Mouse (Mus musculus): Measurements from ENCODE around the gene Cntn2.

DNA sequence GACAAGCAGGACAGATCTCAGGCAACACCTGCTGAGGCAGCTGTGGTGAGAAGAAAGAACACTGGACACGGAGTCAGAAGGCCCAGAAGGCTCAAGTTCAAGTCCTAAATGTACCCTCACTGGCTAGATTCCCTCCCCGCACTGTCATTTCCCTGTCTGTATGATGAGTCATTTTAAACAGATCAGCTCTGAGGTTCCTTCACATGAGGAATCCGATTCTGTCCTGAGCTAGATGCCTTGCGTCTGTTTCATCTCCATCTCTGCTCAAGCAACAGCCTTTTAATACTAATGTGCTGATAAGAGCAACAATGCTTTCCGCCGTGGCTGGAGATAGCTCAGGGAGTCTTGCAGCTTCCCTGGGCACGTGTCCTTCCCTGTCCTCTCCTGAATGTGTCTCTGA is 22.7 kb upstream of the Cntn2 start:
- TF ChIP-seq GATA1 (IDR thresholded peaks at IDR 0.05; ENCODE audit: borderline replicate concordance, low read length), result no peak
- no peak for TF ChIP-seq FLI1 (IDR thresholded peaks at IDR 0.05; ENCODE audit: low read length)
